Mouse (Mus musculus): Measurements from ENCODE around the gene Parp14. TPM values are rescaled to one million over a fixed set of nuclear protein-coding genes. Genes with fewer than 3 reads are reported as not detected.

Parp14 gene
- polyA plus RNA-seq, 2 experiments: 0.88 to 1.1 TPM

GRCm38 (mm10) chr16:35907432-35908201 lies 36.3 kb upstream of the Parp14 start:
- DNase-seq (ENCODE audit: low read depth in 3 of 3, low spot score in 3 of 3) (no peak), ATAC-seq (ENCODE audit: insufficient read depth) (no peak)
- Histone ChIP-seq H3K27ac (no peak overlapping the region), H3K9me3 (ENCODE audit: control insufficient read depth, low read length) (no peaks in the 10 kb centered on the region), H3K4me2 (ENCODE audit: low read depth) (no peak overlapping the region), H3K9ac (replicated peaks) (no peak overlapping the region), H3K4me3 (ENCODE audit: insufficient read depth in 1 of 2, low read depth in 2 of 2, low read length in 2 of 2) (no peak overlapping the region), H3K4me1 (replicated peaks; ENCODE audit: control insufficient read depth in 2 of 2, insufficient read depth in 2 of 2, low read length in 1 of 2) (peaks cover 2 to 8% of the 10 kb centered on the region in 2 experiments; a peak in 3 of 4 replicates), H3K36me3 (replicated peaks; ENCODE audit: control insufficient read depth, insufficient read depth, low read depth) (no peaks in the 10 kb centered on the region), H3K27me3 (ENCODE audit: control insufficient read depth, insufficient read depth, low read length) (no peaks in the 10 kb centered on the region)
- TF ChIP-seq CTCF (IDR thresholded peaks at IDR 0.05; ENCODE audit: low read depth) (no peak), EP300 (IDR thresholded peaks at IDR 0.05; ENCODE audit: low read depth) (no peak)
- 43% methylated on average over 4 of the region's 4 CpGs for WGBS (ENCODE audit: insufficient replicate concordance)

- no peak overlapping the region for H3K9ac ChIP-seq (replicated peaks)
- ATAC-seq (ENCODE audit: insufficient read depth) (no peak), DNase-seq (ENCODE audit: low read depth in 3 of 3, low spot score in 3 of 3) (no peak)
- 61% methylated on average over 7 of the region's 7 CpGs for WGBS (ENCODE audit: insufficient replicate concordance)
- TF ChIP-seq CTCF (IDR thresholded peaks at IDR 0.05; ENCODE audit: low read depth): no peak
- H3K27ac ChIP-seq: no peak overlapping the region
- H3K36me3 ChIP-seq (replicated peaks; ENCODE audit: control insufficient read depth, insufficient read depth, low read depth): no peaks in the 10 kb centered on the region
- peaks cover 2 to 8% of the 10 kb centered on the region in 2 experiments; a peak in 3 of 4 replicates for H3K4me1 ChIP-seq (replicated peaks; ENCODE audit: control insufficient read depth in 2 of 2, insufficient read depth in 2 of 2, low read length in 1 of 2)
- H3K4me3 ChIP-seq (ENCODE audit: insufficient read depth in 1 of 2, low read depth in 2 of 2, low read length in 2 of 2): no peak overlapping the region
- no peaks in the 10 kb centered on the region for H3K9me3 ChIP-seq (ENCODE audit: control insufficient read depth, low read length)
- no peak overlapping the region for H3K4me2 ChIP-seq (ENCODE audit: low read depth)
- no peaks in the 10 kb centered on the region for H3K27me3 ChIP-seq (ENCODE audit: control insufficient read depth, insufficient read depth, low read length)
Observed at GRCm38 (mm10) chr16:35906887-35907286, 35.5 kb upstream of the Parp14 start.

GRCm38 (mm10) chr16:35905819-35906485 lies 34.6 kb upstream of the Parp14 start:
- Histone ChIP-seq H3K9ac (replicated peaks) (peak overlapping the region; percentile 45; the same call in 1 of the 2 replicates), H3K27ac (peak overlapping the region; percentile 50), H3K4me1 (replicated peaks; ENCODE audit: control insufficient read depth in 2 of 2, insufficient read depth in 2 of 2, low read length in 1 of 2) (peaks cover 2 to 8% of the 10 kb centered on the region in 2 experiments; a peak in 3 of 4 replicates), H3K4me3 (ENCODE audit: insufficient read depth in 1 of 2, low read depth in 2 of 2, low read length in 2 of 2) (peak overlapping the region; percentile 5 to 10; a peak in 3 of 4 replicates), H3K27me3 (ENCODE audit: control insufficient read depth, insufficient read depth, low read length) (no peaks in the 10 kb centered on the region), H3K9me3 (ENCODE audit: control insufficient read depth, low read length) (no peaks in the 10 kb centered on the region), H3K36me3 (replicated peaks; ENCODE audit: control insufficient read depth, insufficient read depth, low read depth) (no peaks in the 10 kb centered on the region), H3K4me2 (ENCODE audit: low read depth) (peak overlapping the region; percentile 57)
- DNase-seq (ENCODE audit: low read depth in 3 of 3, low spot score in 3 of 3) (peak; percentile 33 to 51 (median 39)), ATAC-seq (ENCODE audit: insufficient read depth) (peak; percentile 83)
- 31% methylated on average over 6 of the region's 6 CpGs for WGBS (ENCODE audit: insufficient replicate concordance)
- no peak for TF ChIP-seq CTCF (IDR thresholded peaks at IDR 0.05; ENCODE audit: low read depth)
- TF ChIP-seq EP300 (IDR thresholded peaks at IDR 0.05; ENCODE audit: low read depth): 0 out of 2 replicates have a peak, but pooled peaks have one; percentile 31

DNA sequence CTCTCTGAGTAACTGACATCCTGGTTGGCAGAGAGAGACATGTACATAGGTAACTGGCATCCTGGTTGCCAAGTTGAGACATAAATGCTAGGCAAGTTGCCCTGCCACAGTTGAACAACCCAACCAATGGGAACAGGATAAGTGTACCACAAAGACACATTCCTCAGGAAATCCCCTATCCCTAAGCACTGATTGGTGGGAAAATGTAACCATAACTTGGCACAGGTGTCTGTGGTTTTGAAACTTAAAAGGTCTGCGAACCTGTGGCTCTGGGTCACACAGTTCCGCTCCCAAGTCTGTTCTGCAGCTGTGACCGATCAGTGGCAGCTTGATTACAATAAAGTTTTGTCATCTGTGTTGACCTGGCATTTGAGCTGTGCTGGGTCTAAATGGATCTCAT lies 34.0 kb upstream of the Parp14 start:
- 62% methylated on average over 3 of the region's 3 CpGs for WGBS (ENCODE audit: insufficient replicate concordance)
- no peak for DNase-seq (ENCODE audit: low read depth in 3 of 3, low spot score in 3 of 3)
- H3K4me1 ChIP-seq (replicated peaks; ENCODE audit: control insufficient read depth in 2 of 2, insufficient read depth in 2 of 2, low read length in 1 of 2): peaks cover 2 to 8% of the 10 kb centered on the region in 2 experiments; a peak in 3 of 4 replicates
- ATAC-seq (ENCODE audit: insufficient read depth): no peak
- TF ChIP-seq EP300 (IDR thresholded peaks at IDR 0.05; ENCODE audit: low read depth): no peak
- TF ChIP-seq CTCF (IDR thresholded peaks at IDR 0.05; ENCODE audit: low read depth): no peak
- no peaks in the 10 kb centered on the region for H3K27me3 ChIP-seq (ENCODE audit: control insufficient read depth, insufficient read depth, low read length)
- peak overlapping the region; percentile 29; the same call in 1 of the 2 replicates for H3K4me2 ChIP-seq (ENCODE audit: low read depth)
- H3K27ac ChIP-seq: peak overlapping the region; percentile 33; the same call in 1 of the 2 replicates
- no peaks in the 10 kb centered on the region for H3K9me3 ChIP-seq (ENCODE audit: control insufficient read depth, low read length)
- H3K4me3 ChIP-seq (ENCODE audit: insufficient read depth in 1 of 2, low read depth in 2 of 2, low read length in 2 of 2): no peak overlapping the region
- no peaks in the 10 kb centered on the region for H3K36me3 ChIP-seq (replicated peaks; ENCODE audit: control insufficient read depth, insufficient read depth, low read depth)
- no peak overlapping the region for H3K9ac ChIP-seq (replicated peaks)

All from liver, embryonic 14.5 days (tissue).